Mouse (Mus musculus) heart, adult 2 months (tissue): ENCODE results near the gene Smim24. TPM values are rescaled to one million over a fixed set of nuclear protein-coding genes. Genes with fewer than 3 reads are reported as not detected.

Source experiments
- DNase-seq, 2 experiments: peaks; one replicate each; pipeline ENCODE4 v3.0.0; 2021
- H3K27ac ChIP-seq: fragments of 200-600 bp; 2 replicates; pipeline ENCODE4 v1.8.1; 2022
- H3K27me3 ChIP-seq: fragments of 200-500 bp; 2 replicates; pipeline ENCODE4 v1.6.1; 2012; ENCODE audit warnings: mild to moderate bottlenecking, low read length, inconsistent platforms, mixed read lengths; ENCODE audit not compliant: control insufficient read depth, insufficient read depth
- H3K36me3 ChIP-seq: fragments of 200-500 bp; 2 replicates; pipeline ENCODE4 v1.6.1; 2012; ENCODE audit warnings: low read length, inconsistent platforms; ENCODE audit not compliant: control insufficient read depth, insufficient read depth
- H3K4me1 ChIP-seq: fragments of 200-500 bp; 2 replicates; pipeline ENCODE4 v1.6.1; 2011; ENCODE audit warnings: low read length; ENCODE audit not compliant: control insufficient read depth, insufficient read depth
- H3K4me3 ChIP-seq: fragments of 200-600 bp; 2 replicates; pipeline ENCODE4 v1.8.1; 2022
- H3K79me2 ChIP-seq: fragments of 200-500 bp; replicated peaks from 2 replicates; pipeline ENCODE4 v1.6.1; 2012; ENCODE audit warnings: mild to moderate bottlenecking, inconsistent platforms, low read length, moderate library complexity, mixed read lengths; ENCODE audit not compliant: control insufficient read depth, insufficient read depth
- H3K9ac ChIP-seq: fragments of 200-500 bp; 2 replicates; pipeline ENCODE4 v1.6.1; 2012; ENCODE audit warnings: low read depth, mild to moderate bottlenecking, control low read depth, inconsistent platforms, low read length, mixed read lengths
- CTCF ChIP-seq: fragments of 200-600 bp; IDR thresholded peaks from 2 replicates; pipeline ENCODE4 v1.8.1; 2022; ENCODE audit warnings: antibody characterized with exemption, mild to moderate bottlenecking, moderate library complexity
- EP300 ChIP-seq: fragments of 200-500 bp; IDR thresholded peaks from 2 replicates; pipeline ENCODE4 v1.6.1; 2011; ENCODE audit warnings: low read depth, low read length, control low read depth; ENCODE audit not compliant: insufficient read depth
- POLR2A ChIP-seq: fragments of 200-500 bp; IDR thresholded peaks from 2 replicates; pipeline ENCODE4 v1.6.1; 2011; ENCODE audit warnings: mild to moderate bottlenecking, low read depth, low read length, control low read depth; ENCODE audit not compliant: insufficient read depth
- WGBS: fragments of 180-500 bp; shearing (Covaris S2); methylation state at CpG from one replicate; pipeline ENCODE4 v1.1.7; 2018; 5-methylcytosine and 5-hydroxymethylcytosine counted together
- intact Hi-C: fragments of 180-260 bp; cut with DNase I; formaldehyde crosslinking; loops from one replicate; pipeline ENCODE4 v1.15.1; 2025
- polyA plus RNA-seq: library from polyadenylated mRNA; depleted of rRNA; stranded (reverse); fragments of >200 nt; gene quantifications from 2 replicates; pipeline ENCODE4 v1.2.3, GENCODE M21; 2012
- total RNA-seq, 2 experiments: library from RNA; stranded (reverse); gene quantifications; 2 replicates each; pipeline ENCODE4 v1.2.3; 2021

Smim24 gene
- total and polyA plus RNA-seq, 3 experiments, result 2.0 to 8.3 (median 2.3) TPM

DNA sequence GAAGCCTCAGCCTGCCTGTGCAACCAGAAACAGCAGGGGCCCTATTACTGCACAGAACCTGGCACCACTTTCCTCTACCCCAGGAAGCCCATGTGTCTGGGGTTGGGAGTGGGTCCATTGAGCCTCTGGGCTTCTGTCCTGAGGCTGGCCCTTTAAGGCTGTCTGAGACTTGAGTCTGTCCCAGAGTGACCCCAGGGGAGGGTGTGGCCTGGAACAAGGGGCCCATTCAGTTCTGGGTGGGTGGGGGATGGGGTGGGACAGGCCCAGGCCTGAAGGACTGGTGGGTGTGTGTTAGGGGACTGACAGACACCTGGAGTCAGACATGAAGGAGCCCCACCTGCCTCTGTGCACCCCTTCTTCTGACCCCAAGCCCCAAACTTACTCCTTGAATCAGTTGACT lies 21.8 kb downstream of the Smim24 start:
- peak; percentile 70 to 72 for DNase-seq
- H3K9ac ChIP-seq, result peak overlapping the region; percentile 81
- no peak; the same call in 1 of the 2 replicates for TF ChIP-seq POLR2A
- TF ChIP-seq CTCF, result no peak
- no peak; the same call in 1 of the 2 replicates for TF ChIP-seq EP300

GRCm38 (mm10) chr10:81415146-81415545 lies 22.3 kb downstream of the Smim24 start:
- Histone ChIP-seq H3K27ac (peak overlapping the region; percentile 91), H3K4me1 (peaks cover 67% of the 10 kb centered on the region), H3K9ac (peak overlapping the region; percentile 34), H3K4me3 (no peak overlapping the region), H3K79me2 (peaks cover 5% of the 10 kb centered on the region; the same call in 1 of the 2 replicates), H3K36me3 (peaks cover 22% of the 10 kb centered on the region), H3K27me3 (no peaks in the 10 kb centered on the region)
- intact Hi-C loops, result loop anchor here (1.0 kb wide), 1 partner anchor 10 kb away; no protein-coding TSS in a partner anchor
- WGBS, result 71% methylated on average over 5 of the region's 5 CpGs
- no peak for TF ChIP-seq CTCF
- no peak for TF ChIP-seq EP300
- TF ChIP-seq POLR2A, result no peak
- DNase-seq, result no peak

More for the DNA sequence above, 21.8 kb downstream of the Smim24 start:
- intact Hi-C loops, result loop anchor here (1.0 kb wide), 1 partner anchor 11 kb away; no protein-coding TSS in a partner anchor
- Histone ChIP-seq H3K79me2 (0 out of 2 replicates have a peak, but pooled peaks cover 3% of the 10 kb centered on the region), H3K4me3 (peak overlapping the region; percentile 36; the same call in 1 of the 2 replicates), H3K27ac (peak overlapping the region; percentile 91), H3K27me3 (no peaks in the 10 kb centered on the region), H3K4me1 (peaks cover 69% of the 10 kb centered on the region), H3K36me3 (peaks cover 22% of the 10 kb centered on the region)

DNA sequence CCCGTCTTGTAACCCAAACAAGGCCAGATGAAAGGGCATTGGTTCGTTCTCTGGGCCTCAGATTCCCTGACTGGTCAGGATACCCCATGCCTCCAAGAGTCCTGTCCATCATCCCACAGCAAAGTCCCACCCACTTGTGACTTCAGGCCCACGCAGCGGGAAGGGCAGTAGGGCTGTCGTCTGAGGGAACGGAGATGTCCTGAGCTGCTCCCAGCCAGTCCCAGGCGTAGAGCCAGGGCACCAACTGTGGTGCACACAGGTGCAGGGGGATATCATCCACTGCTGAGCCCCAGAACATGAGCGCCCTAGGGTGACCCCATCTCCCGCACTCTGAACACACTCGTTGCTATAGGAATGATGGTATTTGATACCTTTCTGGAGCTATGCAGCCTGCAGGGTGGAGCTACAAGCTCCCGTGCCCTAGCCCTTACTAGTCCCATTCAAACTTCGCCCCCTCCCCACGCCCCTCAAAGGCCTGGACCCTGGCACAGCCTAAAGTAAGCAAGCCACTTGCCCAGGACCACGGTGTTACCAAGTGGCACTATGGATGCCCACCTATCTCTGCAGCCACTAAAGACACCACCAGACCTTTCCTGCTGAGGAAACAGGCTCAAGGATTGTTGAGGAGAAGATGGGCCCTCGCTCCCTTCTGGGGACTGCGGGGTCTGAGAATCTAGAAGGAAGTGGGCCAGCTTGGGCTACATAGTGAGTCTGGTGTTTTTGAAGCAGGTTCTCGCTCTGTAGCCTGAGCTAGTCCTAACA lies 22.9 kb downstream of the Smim24 start:
- Histone ChIP-seq H3K36me3 (peaks cover 22% of the 10 kb centered on the region), H3K27ac (peak overlapping the region; percentile 91), H3K4me1 (peaks cover 62% of the 10 kb centered on the region), H3K79me2 (peaks cover 8% of the 10 kb centered on the region), H3K9ac (peak overlapping the region; percentile 27), H3K4me3 (no peak overlapping the region), H3K27me3 (no peaks in the 10 kb centered on the region)
- WGBS, result 43% methylated on average over 17 of the region's 17 CpGs
- intact Hi-C loops, result loop anchor here (1.0 kb wide), 1 partner anchor 10 kb away; no protein-coding TSS in a partner anchor
- TF ChIP-seq CTCF (no peak), EP300 (0 out of 2 replicates have a peak, but pooled peaks have one; percentile 31), POLR2A (0 out of 2 replicates have a peak, but pooled peaks have one; percentile 28)
- DNase-seq, result peak in 1 of 2 experiments; percentile 56

GRCm38 (mm10) chr10:81416581-81417226 lies 23.9 kb downstream of the Smim24 start:
- Histone ChIP-seq H3K36me3 (peaks cover 22% of the 10 kb centered on the region), H3K9ac (peak overlapping the region; percentile 33), H3K4me3 (no peak overlapping the region), H3K27ac (peak overlapping the region; percentile 91), H3K79me2 (peaks cover 8% of the 10 kb centered on the region), H3K4me1 (peaks cover 62% of the 10 kb centered on the region), H3K27me3 (no peaks in the 10 kb centered on the region)
- WGBS, result 18% methylated on average over 25 of the region's 26 CpGs
- intact Hi-C loops, result no loop called here
- peak; percentile 88 to 91 for DNase-seq
- no peak; the same call in 1 of the 2 replicates for TF ChIP-seq POLR2A
- peak; percentile 78; the same call in 1 of the 2 replicates for TF ChIP-seq EP300
- peak; percentile 78 for TF ChIP-seq CTCF

- no peak overlapping the region for H3K4me3 ChIP-seq
- H3K79me2 ChIP-seq, result peaks cover 10% of the 10 kb centered on the region
- peak overlapping the region; percentile 31 for H3K9ac ChIP-seq
- peaks cover 63% of the 10 kb centered on the region for H3K4me1 ChIP-seq
- peak overlapping the region; percentile 91 for H3K27ac ChIP-seq
- no peak for TF ChIP-seq CTCF
- TF ChIP-seq EP300, result no peak
- TF ChIP-seq POLR2A, result no peak
- DNase-seq, result peak; percentile 23 to 38
- H3K27me3 ChIP-seq, result no peaks in the 10 kb centered on the region
- WGBS, result 51% methylated on average over 12 of the region's 12 CpGs
- intact Hi-C loops, result no loop called here
- peaks cover 19% of the 10 kb centered on the region for H3K36me3 ChIP-seq
Observed at GRCm38 (mm10) chr10:81417227-81418215, 24.7 kb downstream of the Smim24 start.
